Mouse (Mus musculus) MN1 (cell line): ENCODE data around the gene BC030867.

Source experiments
- DNase-seq: peaks from one replicate; pipeline ENCODE4 v3.0.0-alpha.2; 2016; ENCODE audit warnings: low spot score

Gene BC030867

GRCm38 (mm10) chr11:102248630-102249230 lies at the start of gene BC030867:
BC030867 (plus strand) TSS chr11:102248882.
- peak; percentile 97 for DNase-seq

- DNase-seq, result no peak
These were observed 48.8 kb upstream of the BC030867 start for GRCm38 (mm10) chr11:102199856-102200255.

GRCm38 (mm10) chr11:102201408-102201821 lies 47.3 kb upstream of the BC030867 start:
- DNase-seq, result peak; percentile 82

- no peak for DNase-seq
These were observed 42.2 kb upstream of the BC030867 start for GRCm38 (mm10) chr11:102206481-102206880.

- no peak for DNase-seq
These were observed 40.6 kb upstream of the BC030867 start for GRCm38 (mm10) chr11:102207825-102208777.

GRCm38 (mm10) chr11:102208846-102209245 lies 39.8 kb upstream of the BC030867 start:
- DNase-seq, result no peak

GRCm38 (mm10) chr11:102209742-102210141 lies 38.9 kb upstream of the BC030867 start:
- DNase-seq, result peak; percentile 53

- DNase-seq, result no peak
These were observed 38.5 kb upstream of the BC030867 start for GRCm38 (mm10) chr11:102210185-102210584.

- no peak for DNase-seq
These were observed 37.7 kb upstream of the BC030867 start for GRCm38 (mm10) chr11:102211011-102211410.

- no peak for DNase-seq
These were observed 36.7 kb upstream of the BC030867 start for GRCm38 (mm10) chr11:102211936-102212341.

- DNase-seq, result no peak
These were observed 34.1 kb upstream of the BC030867 start for GRCm38 (mm10) chr11:102214430-102215156.

- no peak for DNase-seq
These were observed 33.2 kb upstream of the BC030867 start for GRCm38 (mm10) chr11:102215511-102215910.

- peak; percentile 46 for DNase-seq
These were observed 32.4 kb upstream of the BC030867 start for GRCm38 (mm10) chr11:102216056-102216885.

GRCm38 (mm10) chr11:102216886-102217240 lies 31.8 kb upstream of the BC030867 start:
- no peak for DNase-seq

GRCm38 (mm10) chr11:102217396-102217795 lies 31.3 kb upstream of the BC030867 start:
- no peak for DNase-seq

- DNase-seq, result no peak
These were observed 30.7 kb upstream of the BC030867 start for GRCm38 (mm10) chr11:102217876-102218430.

GRCm38 (mm10) chr11:102218783-102219182 lies 29.9 kb upstream of the BC030867 start:
- DNase-seq, result peak; percentile 89

GRCm38 (mm10) chr11:102219247-102219993 lies 29.3 kb upstream of the BC030867 start:
- peak; percentile 17 for DNase-seq

GRCm38 (mm10) chr11:102219994-102220346 lies 28.7 kb upstream of the BC030867 start:
- peak; percentile 41 for DNase-seq

GRCm38 (mm10) chr11:102220451-102220850 lies 28.2 kb upstream of the BC030867 start:
- no peak for DNase-seq
